Mouse (Mus musculus): ENCODE measurements around the gene Pik3r1. TPM values are rescaled to one million over a fixed set of nuclear protein-coding genes. Genes with fewer than 3 reads are reported as not detected.

Gene Pik3r1
- polyA plus RNA-seq, 1 experiment = 6.8 TPM

DNA sequence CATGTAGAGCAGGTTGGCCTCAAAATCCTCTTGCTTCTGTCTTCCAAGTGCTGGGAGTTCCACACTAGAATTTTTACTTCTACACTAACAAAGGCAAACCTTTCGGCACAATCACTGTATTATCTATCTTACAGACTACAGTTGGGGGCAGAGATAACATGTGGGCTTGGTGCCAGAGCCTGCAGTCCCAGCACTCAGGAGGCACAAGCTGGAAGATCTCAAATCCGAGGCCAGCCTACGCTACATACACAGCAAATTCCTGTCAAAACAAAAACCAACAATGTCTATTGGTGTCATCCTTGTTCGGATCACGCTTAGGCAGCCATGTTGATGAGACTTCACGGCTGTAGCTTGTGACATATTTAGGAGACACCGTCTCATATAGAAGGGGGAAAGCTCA, 36.2 kb downstream of the Pik3r1 start:
- H3K36me3 ChIP-seq (ENCODE audit: control insufficient read depth, insufficient read depth) = no peaks in the 10 kb centered on the region
- peaks cover 87% of the 10 kb centered on the region for H3K79me2 ChIP-seq (ENCODE audit: control insufficient read depth, insufficient read depth)
- TF ChIP-seq POLR2A (IDR thresholded peaks at IDR 0.05; ENCODE audit: insufficient read length, low read depth) (no peak), E2F4 (IDR thresholded peaks at IDR 0.05; ENCODE audit: insufficient read depth) (no peak), MYOD1 (IDR thresholded peaks at IDR 0.05; ENCODE audit: control insufficient read depth in 1 of 3, insufficient read length in 2 of 3, low read depth in 2 of 3) (no peak), MYOG (IDR thresholded peaks at IDR 0.05; ENCODE audit: control insufficient read depth in 1 of 3, insufficient read depth in 1 of 3, insufficient read length in 2 of 3, low read depth in 2 of 3) (no peak), SRF (IDR thresholded peaks at IDR 0.05; ENCODE audit: control insufficient read depth, insufficient read length, low read depth) (no peak), USF1 (IDR thresholded peaks at IDR 0.05; ENCODE audit: low read depth) (no peak)
- no peak overlapping the region for H3K4me2 ChIP-seq (ENCODE audit: low read depth)
- no peak overlapping the region for H3ac ChIP-seq (ENCODE audit: control insufficient read depth, insufficient read length)
- H3K4me3 ChIP-seq = no peak overlapping the region
- no peaks in the 10 kb centered on the region for H3K27me3 ChIP-seq (ENCODE audit: control insufficient read depth, insufficient read depth, insufficient read length)

DNA sequence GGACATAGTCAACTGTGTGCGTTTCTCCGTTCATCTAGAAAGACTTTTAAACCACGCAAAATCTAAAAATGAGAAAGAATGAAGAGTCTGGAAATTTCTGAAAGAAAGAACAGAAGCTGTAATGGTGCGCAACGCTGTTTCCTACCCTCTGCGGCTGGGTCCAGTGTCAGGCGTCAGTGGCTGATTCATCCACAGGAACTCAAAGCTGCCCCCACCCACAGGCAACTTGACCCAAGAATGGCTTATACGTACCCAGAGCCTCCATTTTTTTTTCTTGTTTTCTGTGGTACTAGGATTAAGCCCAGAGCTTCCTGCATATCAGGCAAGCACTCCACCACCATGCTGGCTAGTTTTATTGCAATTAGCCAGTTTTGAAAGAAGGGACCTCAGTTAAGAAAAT, 37.7 kb downstream of the Pik3r1 start:
- no peak overlapping the region for H3ac ChIP-seq (ENCODE audit: control insufficient read depth, insufficient read length)
- peak overlapping the region; percentile 87 for H3K4me2 ChIP-seq (ENCODE audit: low read depth)
- H3K36me3 ChIP-seq (ENCODE audit: control insufficient read depth, insufficient read depth) = no peaks in the 10 kb centered on the region
- TF ChIP-seq MYOD1 (IDR thresholded peaks at IDR 0.05; ENCODE audit: control insufficient read depth in 1 of 3, insufficient read length in 2 of 3, low read depth in 2 of 3) (no peak), MYOG (IDR thresholded peaks at IDR 0.05; ENCODE audit: control insufficient read depth in 1 of 3, insufficient read depth in 1 of 3, insufficient read length in 2 of 3, low read depth in 2 of 3) (no peak), E2F4 (IDR thresholded peaks at IDR 0.05; ENCODE audit: insufficient read depth) (no peak), CEBPB (IDR thresholded peaks at IDR 0.05; ENCODE audit: insufficient read depth, poor library complexity, severe bottlenecking) (no peak; the same call in 1 of the 2 replicates), MAX (IDR thresholded peaks at IDR 0.05; ENCODE audit: low read depth) (no peak), TCF12 (IDR thresholded peaks at IDR 0.05; ENCODE audit: insufficient read depth, poor library complexity, severe bottlenecking) (no peak), POLR2A (IDR thresholded peaks at IDR 0.05; ENCODE audit: insufficient read length, low read depth) (no peak), TCF3 (IDR thresholded peaks at IDR 0.05; ENCODE audit: insufficient read length, low read depth) (no peak), SRF (IDR thresholded peaks at IDR 0.05; ENCODE audit: control insufficient read depth, insufficient read length, low read depth) (no peak), POLR2AphosphoS2 (IDR thresholded peaks at IDR 0.05; ENCODE audit: insufficient read length, low read depth) (no peak), REST (IDR thresholded peaks at IDR 0.05; ENCODE audit: insufficient read depth, insufficient read length) (no peak), USF1 (IDR thresholded peaks at IDR 0.05; ENCODE audit: low read depth) (no peak)
- H3K4me3 ChIP-seq = no peak overlapping the region
- H3K79me2 ChIP-seq (ENCODE audit: control insufficient read depth, insufficient read depth) = peaks cover 88% of the 10 kb centered on the region
- H3K27me3 ChIP-seq (ENCODE audit: control insufficient read depth, insufficient read depth, insufficient read length) = no peaks in the 10 kb centered on the region

DNA sequence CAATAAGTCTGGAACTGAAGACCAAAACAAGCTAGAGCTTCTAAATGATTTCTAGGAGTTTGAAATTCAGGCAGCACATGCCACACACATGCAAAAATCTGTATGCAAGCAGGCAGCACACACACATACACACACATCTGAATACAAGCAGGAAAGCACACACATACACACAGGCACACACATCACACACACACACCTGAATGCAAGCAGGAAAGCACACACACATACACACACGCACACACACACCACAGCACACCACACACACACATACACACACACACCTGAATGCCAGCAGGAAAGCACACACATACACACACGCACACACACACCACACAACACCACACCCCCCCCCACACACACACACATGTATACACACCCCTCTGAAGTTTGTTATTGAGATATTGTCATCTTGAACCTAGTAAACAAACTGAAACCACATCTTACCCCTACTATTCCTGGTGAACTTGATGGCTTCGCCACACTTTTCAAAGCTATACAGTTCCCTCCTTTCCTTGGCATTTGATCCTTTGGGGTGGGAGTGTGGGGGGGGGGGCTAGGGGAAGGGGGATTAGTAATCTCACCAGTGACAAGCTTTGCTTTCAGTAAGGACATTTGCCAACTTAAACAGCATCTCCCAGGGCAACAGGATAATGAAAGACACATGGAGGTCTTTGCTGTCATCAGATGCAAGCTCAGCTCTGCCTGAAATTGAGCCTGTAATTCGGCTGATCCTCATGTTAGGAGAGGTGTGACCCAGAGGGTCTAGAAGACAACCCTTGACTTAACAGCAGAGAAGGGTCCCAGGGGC, 38.6 kb downstream of the Pik3r1 start:
- H3K79me2 ChIP-seq (ENCODE audit: control insufficient read depth, insufficient read depth) = peaks cover 87% of the 10 kb centered on the region
- no peaks in the 10 kb centered on the region for H3K27me3 ChIP-seq (ENCODE audit: control insufficient read depth, insufficient read depth, insufficient read length)
- H3K4me3 ChIP-seq = no peak overlapping the region
- no peaks in the 10 kb centered on the region for H3K36me3 ChIP-seq (ENCODE audit: control insufficient read depth, insufficient read depth)
- TF ChIP-seq POLR2AphosphoS2 (IDR thresholded peaks at IDR 0.05; ENCODE audit: insufficient read length, low read depth) (no peak), POLR2A (IDR thresholded peaks at IDR 0.05; ENCODE audit: insufficient read length, low read depth) (peak; percentile 29)
- no peak overlapping the region for H3ac ChIP-seq (ENCODE audit: control insufficient read depth, insufficient read length)
- H3K4me2 ChIP-seq (ENCODE audit: low read depth) = peak overlapping the region; percentile 87

DNA sequence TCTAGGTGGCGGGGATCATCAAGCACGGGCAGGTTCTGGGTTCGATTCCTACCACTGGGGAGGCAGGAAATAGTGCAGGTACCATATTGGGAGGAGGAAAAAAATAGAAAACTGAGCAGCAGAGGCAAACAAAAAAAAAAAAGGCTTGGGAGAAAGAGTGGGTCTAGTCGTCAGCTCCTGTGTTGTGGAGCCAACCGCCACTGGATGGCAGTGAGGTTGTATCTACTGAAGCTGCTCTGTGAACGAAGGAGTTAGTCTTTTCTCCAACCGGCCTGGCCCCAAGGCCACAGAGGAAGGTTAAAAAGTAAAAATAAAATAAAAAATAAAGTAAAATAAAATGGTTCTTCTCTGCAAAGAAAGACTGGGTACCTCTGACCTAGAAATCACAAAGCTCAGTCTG, 39.2 kb downstream of the Pik3r1 start:
- no peak overlapping the region for H3K4me2 ChIP-seq (ENCODE audit: low read depth)
- H3K79me2 ChIP-seq (ENCODE audit: control insufficient read depth, insufficient read depth) = peaks cover 87% of the 10 kb centered on the region
- no peak overlapping the region for H3ac ChIP-seq (ENCODE audit: control insufficient read depth, insufficient read length)
- no peak for TF ChIP-seq SRF (IDR thresholded peaks at IDR 0.05; ENCODE audit: control insufficient read depth, insufficient read length, low read depth)
- no peak for TF ChIP-seq POLR2AphosphoS2 (IDR thresholded peaks at IDR 0.05; ENCODE audit: insufficient read length, low read depth)
- no peak for TF ChIP-seq MYOG (IDR thresholded peaks at IDR 0.05; ENCODE audit: control insufficient read depth in 1 of 3, insufficient read depth in 1 of 3, insufficient read length in 2 of 3, low read depth in 2 of 3)
- TF ChIP-seq MYOD1 (IDR thresholded peaks at IDR 0.05; ENCODE audit: control insufficient read depth in 1 of 3, insufficient read length in 2 of 3, low read depth in 2 of 3) = no peak
- TF ChIP-seq E2F4 (IDR thresholded peaks at IDR 0.05; ENCODE audit: insufficient read depth) = no peak
- no peak for TF ChIP-seq CEBPB (IDR thresholded peaks at IDR 0.05; ENCODE audit: insufficient read depth, poor library complexity, severe bottlenecking)
- no peak for TF ChIP-seq TCF12 (IDR thresholded peaks at IDR 0.05; ENCODE audit: insufficient read depth, poor library complexity, severe bottlenecking)
- no peak for TF ChIP-seq REST (IDR thresholded peaks at IDR 0.05; ENCODE audit: insufficient read depth, insufficient read length)
- TF ChIP-seq TCF3 (IDR thresholded peaks at IDR 0.05; ENCODE audit: insufficient read length, low read depth) = no peak
- TF ChIP-seq USF1 (IDR thresholded peaks at IDR 0.05; ENCODE audit: low read depth) = no peak
- TF ChIP-seq POLR2A (IDR thresholded peaks at IDR 0.05; ENCODE audit: insufficient read length, low read depth) = no peak
- no peak for TF ChIP-seq MAX (IDR thresholded peaks at IDR 0.05; ENCODE audit: low read depth)
- H3K27me3 ChIP-seq (ENCODE audit: control insufficient read depth, insufficient read depth, insufficient read length) = no peaks in the 10 kb centered on the region
- no peaks in the 10 kb centered on the region for H3K36me3 ChIP-seq (ENCODE audit: control insufficient read depth, insufficient read depth)
- no peak overlapping the region for H3K4me3 ChIP-seq

DNA sequence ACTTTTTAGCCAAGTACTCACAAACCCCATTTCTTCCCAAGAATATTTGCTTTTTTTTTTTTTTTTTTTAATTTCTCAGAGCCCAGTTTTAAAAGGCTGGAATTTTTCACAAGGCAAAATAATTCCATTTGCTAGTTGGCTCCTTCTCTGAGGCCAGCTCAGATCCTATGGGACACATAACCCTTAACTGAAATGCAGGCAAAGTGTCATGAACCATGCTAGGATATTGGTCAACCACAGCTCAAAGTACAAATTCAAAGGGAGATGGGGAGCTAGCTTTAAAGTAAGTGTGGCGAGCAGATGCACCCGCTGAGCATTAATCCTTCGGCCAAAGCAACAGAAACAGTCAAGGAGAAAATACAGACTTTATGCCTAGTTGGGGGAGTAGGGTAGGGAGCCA, 39.7 kb downstream of the Pik3r1 start:
- Histone ChIP-seq H3K4me3 (no peak overlapping the region), H3K36me3 (ENCODE audit: control insufficient read depth, insufficient read depth) (no peaks in the 10 kb centered on the region), H3K4me2 (ENCODE audit: low read depth) (no peak overlapping the region), H3K27me3 (ENCODE audit: control insufficient read depth, insufficient read depth, insufficient read length) (no peaks in the 10 kb centered on the region), H3ac (ENCODE audit: control insufficient read depth, insufficient read length) (no peak overlapping the region), H3K79me2 (ENCODE audit: control insufficient read depth, insufficient read depth) (peaks cover 87% of the 10 kb centered on the region)
- TF ChIP-seq MYOD1 (IDR thresholded peaks at IDR 0.05; ENCODE audit: control insufficient read depth in 1 of 3, insufficient read length in 2 of 3, low read depth in 2 of 3) (no peak), REST (IDR thresholded peaks at IDR 0.05; ENCODE audit: insufficient read depth, insufficient read length) (no peak), MAX (IDR thresholded peaks at IDR 0.05; ENCODE audit: low read depth) (no peak), POLR2A (IDR thresholded peaks at IDR 0.05; ENCODE audit: insufficient read length, low read depth) (no peak), USF1 (IDR thresholded peaks at IDR 0.05; ENCODE audit: low read depth) (no peak), SRF (IDR thresholded peaks at IDR 0.05; ENCODE audit: control insufficient read depth, insufficient read length, low read depth) (no peak), E2F4 (IDR thresholded peaks at IDR 0.05; ENCODE audit: insufficient read depth) (no peak), MYOG (IDR thresholded peaks at IDR 0.05; ENCODE audit: control insufficient read depth in 1 of 3, insufficient read depth in 1 of 3, insufficient read length in 2 of 3, low read depth in 2 of 3) (no peak), TCF12 (IDR thresholded peaks at IDR 0.05; ENCODE audit: insufficient read depth, poor library complexity, severe bottlenecking) (no peak), TCF3 (IDR thresholded peaks at IDR 0.05; ENCODE audit: insufficient read length, low read depth) (no peak), CEBPB (IDR thresholded peaks at IDR 0.05; ENCODE audit: insufficient read depth, poor library complexity, severe bottlenecking) (no peak), POLR2AphosphoS2 (IDR thresholded peaks at IDR 0.05; ENCODE audit: insufficient read length, low read depth) (no peak)
